Mouse (Mus musculus) intestine, embryonic 14.5 days (tissue): ENCODE measurements around the gene Sprr3. TPM values are rescaled to one million over a fixed set of nuclear protein-coding genes. Genes with fewer than 3 reads are reported as not detected.
"Not testable (repeated sequence)": the region's sequence is repeated elsewhere in the genome, so short reads cannot be mapped to it uniquely, and the experiment has no call there.

Experiments
- ATAC-seq: fragments of 200-750 bp; cut with Nextera tagmentation; replicated peaks from 2 replicates; pipeline ENCODE4 v1.8.0; 2017; ENCODE audit warnings: low read depth, moderate number of reproducible peaks, moderate TSS enrichment, moderate library complexity; ENCODE audit not compliant: low FRiP score, low TSS enrichment
- DNase-seq: peaks from one replicate; pipeline ENCODE4 v3.0.0-alpha.2; 2018; ENCODE audit warnings: low spot score
- H3K27ac ChIP-seq: fragments of 300-500 bp; sonication (generic); 2 replicates; pipeline ENCODE4 v1.5.1; 2014; ENCODE audit warnings: low read depth, mild to moderate bottlenecking, control low read depth
- H3K27me3 ChIP-seq: fragments of 300-500 bp; sonication (generic); replicated peaks from 2 replicates; pipeline ENCODE4 v1.6.1; 2014; ENCODE audit warnings: low read length, control low read depth; ENCODE audit not compliant: control insufficient read depth, insufficient read depth
- H3K36me3 ChIP-seq: fragments of 300-500 bp; sonication (generic); 2 replicates; pipeline ENCODE4 v1.6.1; 2014; ENCODE audit warnings: low read length, control low read depth; ENCODE audit not compliant: control insufficient read depth, insufficient read depth
- H3K4me1 ChIP-seq: fragments of 300-500 bp; sonication (generic); replicated peaks from 2 replicates; pipeline ENCODE4 v1.6.1; 2014; ENCODE audit warnings: low read length, control low read depth, mixed read lengths; ENCODE audit not compliant: control insufficient read depth, insufficient read depth
- H3K4me2 ChIP-seq: fragments of 300-500 bp; sonication (generic); 2 replicates; pipeline ENCODE4 v1.6.1; 2014; ENCODE audit warnings: low read length
- H3K4me3 ChIP-seq: fragments of 300-500 bp; sonication (generic); 2 replicates; pipeline ENCODE4 v1.5.1; 2014; ENCODE audit warnings: low read depth, low read length, control low read depth, mixed read lengths
- H3K9ac ChIP-seq: fragments of 300-500 bp; sonication (generic); 2 replicates; pipeline ENCODE4 v1.6.1; 2014; ENCODE audit warnings: mild to moderate bottlenecking, low read length
- H3K9me3 ChIP-seq: fragments of 300-500 bp; sonication (generic); 2 replicates; pipeline ENCODE4 v1.6.1; 2016; ENCODE audit warnings: low read length, control low read depth; ENCODE audit not compliant: control insufficient read depth
- WGBS: fragments of 180-500 bp; shearing (Covaris S2); extraction: QIAGEN DNeasy Blood & Tissue Kit; methylation state at CpG from one replicate; pipeline ENCODE4 v1.1.7; 2014; 5-methylcytosine and 5-hydroxymethylcytosine counted together
- polyA plus RNA-seq: library from polyadenylated mRNA; unstranded; fragments of >200 nt; fragmentation: Nextera tagmentation; extraction: Ambion mirVana; gene quantifications from 2 replicates; pipeline ENCODE4 v1.2.1, GENCODE M21; 2014

Gene Sprr3
- polyA plus RNA-seq, result not detected in 2 replicates

DNA sequence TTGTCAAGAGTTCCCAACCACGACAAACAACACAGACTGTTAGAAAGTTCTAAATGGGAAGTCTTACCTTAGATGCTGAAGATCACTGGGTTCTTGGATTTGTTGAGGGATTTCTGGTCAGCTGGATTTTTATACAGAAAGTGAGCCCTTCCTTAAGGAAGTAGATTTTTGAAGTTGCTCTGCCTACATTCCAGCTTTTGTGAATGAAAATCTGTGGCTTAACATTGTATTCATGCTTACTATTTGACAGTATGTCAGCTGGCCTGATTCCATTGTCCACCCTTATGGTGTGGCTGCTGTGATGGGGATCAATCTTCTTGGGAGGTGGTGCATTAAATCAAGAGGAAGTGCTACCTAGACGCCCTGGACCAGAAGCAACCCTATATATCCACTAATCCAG lies at the start of gene Sprr3:
TSS of gene Sprr3 (minus strand) at position 101 of the 400 bp plus-strand sequence.
- Histone ChIP-seq H3K4me2 (no peak within 1 kb of the TSS), H3K9me3 (no peaks in the 10 kb centered on the region), H3K4me3 (no peak within 1 kb of the TSS), H3K36me3 (no peaks in the 10 kb centered on the region), H3K9ac (no peak within 1 kb of the TSS), H3K27me3 (no peaks in the 10 kb centered on the region), H3K4me1 (no peaks in the 10 kb centered on the region), H3K27ac (no peak within 1 kb of the TSS)
- WGBS, result 72% methylated on average over 2 of the region's 2 CpGs
- DNase-seq, result no peak
- no peak for ATAC-seq

DNA sequence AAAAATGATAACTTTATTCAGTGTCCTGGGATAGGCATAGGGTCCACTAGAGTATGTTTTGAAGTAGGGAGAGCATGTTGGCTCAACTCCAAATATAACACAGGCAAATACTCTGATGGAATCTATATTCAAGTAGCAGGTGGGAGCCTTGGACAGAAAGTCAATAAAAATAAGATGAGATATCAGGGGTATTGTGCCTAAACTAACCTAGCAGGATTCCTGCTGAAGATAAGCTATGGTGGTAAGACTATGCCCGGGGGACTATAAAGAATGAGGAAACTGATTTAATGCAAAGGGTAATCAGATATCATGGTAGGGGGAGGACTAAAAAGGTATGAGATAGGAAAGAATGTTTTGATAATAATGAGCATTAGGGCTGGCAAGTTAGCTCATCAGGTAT lies 49.7 kb upstream of the Sprr3 start:
- H3K9ac ChIP-seq, result no peak overlapping the region
- no peaks in the 10 kb centered on the region for H3K9me3 ChIP-seq
- H3K27ac ChIP-seq, result no peak overlapping the region
- H3K36me3 ChIP-seq, result no peaks in the 10 kb centered on the region
- H3K4me1 ChIP-seq, result no peaks in the 10 kb centered on the region
- no peak overlapping the region for H3K4me2 ChIP-seq
- ATAC-seq (no peak), DNase-seq (no peak)
- no peaks in the 10 kb centered on the region for H3K27me3 ChIP-seq
- 59% methylated on average over 1 of the region's 1 CpGs for WGBS
- no peak overlapping the region for H3K4me3 ChIP-seq

DNA sequence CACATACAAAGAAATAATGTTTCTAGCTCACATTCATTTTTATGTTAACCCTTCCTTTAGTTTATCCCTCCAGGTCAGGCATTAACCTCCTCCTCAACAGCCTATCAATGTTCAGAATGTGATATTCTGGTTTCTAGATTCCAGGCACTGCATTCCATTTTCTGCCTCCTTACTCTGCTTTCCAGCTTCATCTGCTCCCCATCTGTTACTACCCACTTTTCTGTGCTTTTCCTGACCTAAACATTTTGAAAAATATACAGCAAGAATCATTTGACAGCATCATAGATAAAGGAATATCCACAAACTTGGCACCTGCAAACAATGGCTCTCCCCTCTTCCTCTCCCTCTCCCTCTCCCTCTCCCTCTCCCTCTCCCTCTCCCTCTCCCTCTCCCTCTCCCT lies 45.0 kb upstream of the Sprr3 start:
- no peaks in the 10 kb centered on the region for H3K27me3 ChIP-seq
- ATAC-seq, result no peak
- no peaks in the 10 kb centered on the region for H3K4me1 ChIP-seq

DNA sequence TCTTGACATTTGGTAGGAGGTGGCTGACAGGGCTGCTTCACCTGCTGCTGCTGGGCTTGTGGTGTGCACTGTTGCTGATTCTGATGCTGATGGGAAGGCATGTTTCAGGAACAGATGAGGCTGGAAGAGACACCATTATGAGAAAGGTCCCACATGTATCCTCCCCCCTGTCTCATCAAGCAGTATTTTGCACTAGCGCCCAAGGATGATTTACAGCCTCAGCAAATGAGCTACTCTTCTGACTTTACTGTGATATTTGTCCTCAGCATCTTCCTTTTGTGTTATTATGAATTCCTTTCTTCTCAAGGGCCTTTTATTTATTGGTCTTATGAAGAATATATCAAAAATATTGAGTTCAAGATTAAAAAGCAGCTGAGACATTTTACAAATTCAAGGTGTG lies 41.9 kb upstream of the Sprr3 start, which contains the start of gene Sprr4:
TSS of gene Sprr4 (minus strand) at position 101 of the 400 bp plus-strand sequence.
- no peaks in the 10 kb centered on the region for H3K27me3 ChIP-seq
- H3K4me2 ChIP-seq, result no peak within 1 kb of the TSS
- no peaks in the 10 kb centered on the region for H3K9me3 ChIP-seq
- ATAC-seq (no peak), DNase-seq (no peak)
- no peaks in the 10 kb centered on the region for H3K4me1 ChIP-seq
- no peaks in the 10 kb centered on the region for H3K36me3 ChIP-seq
- no peak within 1 kb of the TSS for H3K27ac ChIP-seq
- no peak within 1 kb of the TSS for H3K4me3 ChIP-seq
- 85% methylated on average over 1 of the region's 1 CpGs for WGBS
- no peak within 1 kb of the TSS for H3K9ac ChIP-seq

More for the DNA sequence above, 45.0 kb upstream of the Sprr3 start:
- DNase-seq, result no peak
- Histone ChIP-seq H3K27ac (no peak overlapping the region), H3K9me3 (no peaks in the 10 kb centered on the region), H3K4me3 (no peak overlapping the region), H3K9ac (no peak overlapping the region), H3K4me2 (no peak overlapping the region), H3K36me3 (no peaks in the 10 kb centered on the region)

DNA sequence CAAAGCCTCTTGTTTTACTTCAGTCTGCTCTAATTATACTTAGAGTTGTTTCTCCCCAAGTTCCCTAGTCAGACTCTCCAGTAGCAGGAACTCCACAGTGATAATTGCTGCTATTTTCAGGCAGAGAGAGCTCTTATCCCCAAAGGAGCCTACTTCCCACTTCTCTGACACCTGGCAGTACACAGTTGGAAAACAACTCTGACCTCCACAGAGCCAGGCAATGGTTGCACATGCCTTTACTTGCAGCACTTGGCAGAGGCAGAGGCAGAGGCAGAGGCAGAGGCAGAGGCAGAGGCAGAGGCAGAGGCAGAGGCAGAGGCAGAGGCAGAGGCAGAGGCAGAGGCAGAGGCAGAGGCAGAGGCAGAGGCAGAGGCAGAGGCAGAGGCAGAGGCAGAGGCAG lies 31.7 kb upstream of the Sprr3 start:
- not testable (repeated sequence) for DNase-seq, H3K36me3 ChIP-seq, ATAC-seq, H3K27ac ChIP-seq, H3K9ac ChIP-seq, H3K4me1 ChIP-seq, H3K4me2 ChIP-seq, H3K9me3 ChIP-seq, H3K27me3 ChIP-seq, H3K4me3 ChIP-seq

DNA sequence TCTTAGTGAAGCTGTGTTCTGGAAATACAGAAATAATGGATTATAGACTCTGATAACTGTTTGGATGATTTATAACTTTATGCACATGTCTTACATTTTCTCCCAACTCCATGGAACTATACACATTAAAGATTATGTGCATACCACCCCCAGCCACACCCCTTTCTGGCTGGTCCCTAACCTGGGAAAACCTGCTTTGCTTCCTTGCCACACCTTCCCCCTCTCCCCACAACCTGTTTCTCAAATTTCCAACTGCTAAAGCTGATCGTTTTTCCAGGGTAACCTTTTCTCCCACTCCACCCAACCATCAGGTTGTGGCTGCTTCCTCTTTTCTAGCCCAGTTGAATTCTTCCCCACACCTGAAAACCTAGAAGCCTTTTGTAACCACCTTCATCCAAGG lies 27.8 kb upstream of the Sprr3 start:
- H3K9me3 ChIP-seq, result no peaks in the 10 kb centered on the region
- no peak for DNase-seq
- no peaks in the 10 kb centered on the region for H3K36me3 ChIP-seq
- peak; percentile 84; the same call in 1 of the 2 replicates for ATAC-seq
- H3K27ac ChIP-seq, result no peak overlapping the region
- no peaks in the 10 kb centered on the region for H3K4me1 ChIP-seq
- H3K9ac ChIP-seq, result no peak overlapping the region
- no peaks in the 10 kb centered on the region for H3K27me3 ChIP-seq
- 27% methylated on average over 1 of the region's 1 CpGs for WGBS
- H3K4me3 ChIP-seq, result no peak overlapping the region
- H3K4me2 ChIP-seq, result no peak overlapping the region

DNA sequence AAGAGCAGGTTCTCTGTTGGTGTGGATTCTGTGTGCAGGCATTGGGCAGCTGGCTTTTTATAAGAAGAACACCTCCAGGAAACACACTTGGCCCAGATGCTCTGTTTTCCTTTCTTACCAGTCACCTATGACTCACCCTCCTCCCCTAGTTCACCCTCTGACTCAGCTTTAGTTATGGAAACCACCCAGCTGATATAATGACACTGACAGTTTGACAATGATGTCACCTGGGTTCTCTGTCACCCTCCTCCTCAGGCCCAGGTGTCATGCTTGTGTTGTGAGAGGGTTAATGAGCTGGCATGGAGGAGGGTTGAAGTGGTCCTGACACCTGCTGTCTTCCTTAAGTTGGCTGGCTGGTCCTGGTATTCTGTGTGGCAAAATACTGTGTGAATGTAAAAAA lies 27.3 kb upstream of the Sprr3 start, which contains the start of gene Sprr1a:
TSS of gene Sprr1a (minus strand) at position 33 of the 400 bp plus-strand sequence.
- Histone ChIP-seq H3K4me2 (no peak within 1 kb of the TSS), H3K9me3 (no peaks in the 10 kb centered on the region), H3K36me3 (no peaks in the 10 kb centered on the region), H3K4me3 (no peak within 1 kb of the TSS), H3K4me1 (no peaks in the 10 kb centered on the region), H3K27me3 (no peaks in the 10 kb centered on the region), H3K9ac (no peak within 1 kb of the TSS), H3K27ac (no peak within 1 kb of the TSS)
- ATAC-seq (peak; percentile 85), DNase-seq (no peak)

DNA sequence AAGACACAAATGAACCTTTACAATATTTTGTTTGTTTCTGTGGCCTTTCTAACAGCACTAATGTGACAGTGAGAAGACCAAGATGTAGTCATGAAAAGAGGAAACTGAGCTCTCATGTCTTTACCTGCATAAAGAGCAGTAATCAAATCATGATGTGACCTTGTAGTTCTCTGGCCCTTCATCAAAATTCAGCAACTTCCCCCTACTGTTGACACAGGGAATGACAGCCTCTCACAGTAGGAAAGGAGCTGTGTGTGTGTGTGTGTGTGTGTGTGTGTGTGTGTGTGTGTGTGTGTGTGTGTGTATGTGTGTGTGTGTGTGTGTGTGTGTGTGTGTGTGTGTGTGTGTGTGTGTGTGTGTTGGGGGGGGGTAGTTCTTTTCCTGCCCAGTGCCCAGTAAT lies 22.7 kb upstream of the Sprr3 start:
- not testable (repeated sequence) for DNase-seq, ATAC-seq, H3K27ac ChIP-seq, H3K9me3 ChIP-seq, H3K4me2 ChIP-seq, H3K36me3 ChIP-seq, H3K4me1 ChIP-seq, H3K9ac ChIP-seq, H3K27me3 ChIP-seq, H3K4me3 ChIP-seq

DNA sequence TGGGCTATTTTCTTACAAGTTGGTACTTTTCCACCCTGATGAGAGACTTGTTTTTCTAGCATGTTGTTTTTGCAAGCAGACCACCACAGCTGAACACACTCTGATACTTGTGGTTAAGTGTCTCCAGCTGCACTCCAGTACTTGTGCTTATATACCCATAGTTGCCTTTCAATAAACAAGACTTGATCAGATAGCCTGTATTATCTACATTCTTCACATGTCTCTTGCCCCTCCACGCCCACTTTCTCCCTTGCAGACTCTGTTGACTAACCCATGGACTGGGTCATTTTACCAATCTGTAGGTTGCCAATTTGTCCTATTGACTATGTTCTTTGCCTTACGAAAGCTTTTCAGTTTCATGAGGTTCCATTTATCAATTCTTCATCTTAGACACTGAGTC lies 11.6 kb upstream of the Sprr3 start:
- no peak for ATAC-seq
- H3K36me3 ChIP-seq, result no peaks in the 10 kb centered on the region
- no peak overlapping the region for H3K4me2 ChIP-seq
- no peaks in the 10 kb centered on the region for H3K27me3 ChIP-seq
- no peak for DNase-seq
- H3K9me3 ChIP-seq, result no peaks in the 10 kb centered on the region
- no peak overlapping the region for H3K27ac ChIP-seq
- H3K4me3 ChIP-seq, result no peak overlapping the region
- no peak overlapping the region for H3K9ac ChIP-seq
- WGBS, result 81% methylated on average over 2 of the region's 2 CpGs
- no peaks in the 10 kb centered on the region for H3K4me1 ChIP-seq
